Mouse (Mus musculus): ENCODE data around the gene Stx1b.
"Not testable (repeated sequence)": the region's sequence is repeated elsewhere in the genome, so short reads cannot be mapped to it uniquely, and the experiment has no call there.

The Stx1b gene

GRCm38 (mm10) chr7:127776878-127777473 lies 47.4 kb downstream of the Stx1b start:
- DNase-seq (ENCODE audit: low spot score): peak; percentile 96

GRCm38 (mm10) chr7:127776426-127776825 lies 47.9 kb downstream of the Stx1b start, which contains the start of gene Setd1a:
TSS of gene Setd1a (plus strand) at chr7:127776670.
- peak; percentile 88 for DNase-seq (ENCODE audit: low spot score)

DNA sequence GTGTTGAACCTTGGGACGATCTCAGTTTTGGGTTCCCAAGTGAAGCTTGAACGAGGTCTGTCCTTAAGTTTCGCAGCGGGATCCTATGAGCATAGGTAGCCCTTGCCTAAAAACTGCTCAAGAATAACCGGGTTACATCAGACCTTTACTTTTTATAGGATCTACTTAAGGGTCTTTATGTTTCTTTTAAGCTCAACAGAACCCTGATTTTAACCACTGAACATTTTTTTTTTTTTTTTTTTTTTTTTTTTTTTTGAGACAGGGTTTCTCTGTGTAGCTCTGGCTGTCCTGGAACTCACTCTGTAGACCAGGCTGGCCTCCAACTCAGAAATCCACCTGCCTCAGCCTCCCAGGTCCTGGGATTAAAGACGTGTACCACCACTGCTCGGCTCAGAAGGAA lies 48.5 kb downstream of the Stx1b start:
- not testable (repeated sequence) for DNase-seq (ENCODE audit: low spot score)

- DNase-seq (ENCODE audit: low spot score): peak; percentile 74
These were observed 50.5 kb downstream of the Stx1b start for GRCm38 (mm10) chr7:127773664-127774384.

DNA sequence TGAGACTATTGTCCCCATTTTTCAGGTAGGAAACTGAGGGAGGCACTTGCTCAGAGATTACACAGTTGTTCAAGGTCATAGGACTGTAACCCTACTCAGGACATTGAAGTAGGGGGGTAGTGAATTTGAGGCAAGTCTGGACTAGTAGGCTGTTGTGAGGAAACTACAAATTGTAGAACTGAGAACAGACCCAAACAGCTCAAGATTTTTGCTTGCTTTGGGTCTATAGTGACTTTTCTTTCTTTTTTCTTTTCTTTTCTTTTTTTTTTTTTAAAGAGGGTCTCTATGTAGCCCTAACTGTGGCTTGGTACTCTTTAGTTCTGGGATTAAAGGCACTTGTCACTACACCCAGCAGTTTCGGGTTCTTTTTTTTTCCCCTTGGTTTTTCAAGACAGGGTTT lies 51.8 kb downstream of the Stx1b start:
- no peak for DNase-seq (ENCODE audit: low spot score)

GRCm38 (mm10) chr7:127772080-127772479 lies 52.3 kb downstream of the Stx1b start:
- DNase-seq (ENCODE audit: low spot score): no peak

DNA sequence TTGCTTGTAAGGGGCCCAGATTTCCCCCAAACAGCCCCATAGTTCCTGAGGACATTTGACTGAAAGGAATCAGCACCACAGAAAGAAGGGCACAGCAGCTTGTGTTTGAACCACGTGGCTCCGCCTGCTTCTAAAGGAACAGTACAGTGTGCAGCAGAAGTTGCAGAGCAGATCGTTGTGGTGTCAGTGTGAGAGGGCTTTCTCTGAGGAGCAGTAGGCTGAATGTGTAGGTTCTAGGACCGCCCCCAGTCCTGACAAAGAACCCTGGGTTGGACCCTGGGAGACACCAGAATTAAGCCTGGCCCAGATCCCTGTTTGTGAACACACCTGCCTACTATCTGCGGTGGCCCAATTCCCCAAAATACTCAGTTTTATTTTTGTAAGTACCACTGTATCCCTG lies 53.1 kb downstream of the Stx1b start:
- DNase-seq (ENCODE audit: low spot score): peak; percentile 59

DNA sequence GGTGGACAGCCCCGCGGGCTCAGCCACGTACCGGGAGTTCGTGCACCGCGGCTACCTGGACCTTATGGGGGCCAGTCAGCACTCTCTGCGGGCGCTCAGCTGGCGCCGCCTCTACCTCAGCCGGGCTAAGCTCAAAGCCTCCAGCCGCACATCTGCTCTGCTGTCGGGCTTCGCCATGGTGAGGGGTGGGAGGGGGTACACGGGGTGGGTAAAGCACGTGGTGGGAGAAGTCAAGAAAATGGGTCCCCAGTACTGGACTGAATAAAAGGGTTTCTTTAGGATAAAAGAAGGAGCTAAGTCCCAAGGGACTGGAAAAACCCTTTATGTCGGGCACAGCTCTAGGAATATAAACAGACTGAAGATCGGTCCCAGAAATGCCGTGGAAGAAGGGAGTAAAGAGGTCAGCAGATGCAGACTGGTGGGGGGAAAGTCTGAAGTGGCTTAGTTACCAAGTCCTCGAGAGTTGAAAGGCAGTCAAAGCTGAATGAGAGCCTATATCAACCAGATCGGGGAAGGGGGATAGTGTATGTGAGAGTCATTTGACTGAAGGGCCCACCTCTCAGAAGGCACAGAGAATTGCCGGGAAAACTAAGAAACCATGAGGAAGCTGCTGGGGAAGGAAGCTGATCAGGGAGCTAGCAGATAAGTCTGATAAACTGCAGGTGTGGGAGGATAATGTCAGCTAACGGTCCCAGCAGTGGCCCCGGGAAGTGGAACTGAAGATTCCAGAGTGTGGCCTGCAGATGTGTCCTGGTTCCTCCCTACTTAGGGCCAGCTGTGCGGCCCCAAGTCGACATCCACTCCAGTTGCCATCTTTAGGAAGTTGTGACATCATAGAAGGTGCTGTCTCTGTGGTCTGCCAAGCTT lies 54.1 kb downstream of the Stx1b start:
- no peak for DNase-seq (ENCODE audit: low spot score)

GRCm38 (mm10) chr7:127769651-127770038 lies 54.7 kb downstream of the Stx1b start, which contains the start of gene Orai3:
TSS of gene Orai3 (plus strand) at chr7:127769815.
- DNase-seq (ENCODE audit: low spot score): peak; percentile 86

GRCm38 (mm10) chr7:127768997-127769593 lies 55.3 kb downstream of the Stx1b start:
- DNase-seq (ENCODE audit: low spot score): peak; percentile 97

DNA sequence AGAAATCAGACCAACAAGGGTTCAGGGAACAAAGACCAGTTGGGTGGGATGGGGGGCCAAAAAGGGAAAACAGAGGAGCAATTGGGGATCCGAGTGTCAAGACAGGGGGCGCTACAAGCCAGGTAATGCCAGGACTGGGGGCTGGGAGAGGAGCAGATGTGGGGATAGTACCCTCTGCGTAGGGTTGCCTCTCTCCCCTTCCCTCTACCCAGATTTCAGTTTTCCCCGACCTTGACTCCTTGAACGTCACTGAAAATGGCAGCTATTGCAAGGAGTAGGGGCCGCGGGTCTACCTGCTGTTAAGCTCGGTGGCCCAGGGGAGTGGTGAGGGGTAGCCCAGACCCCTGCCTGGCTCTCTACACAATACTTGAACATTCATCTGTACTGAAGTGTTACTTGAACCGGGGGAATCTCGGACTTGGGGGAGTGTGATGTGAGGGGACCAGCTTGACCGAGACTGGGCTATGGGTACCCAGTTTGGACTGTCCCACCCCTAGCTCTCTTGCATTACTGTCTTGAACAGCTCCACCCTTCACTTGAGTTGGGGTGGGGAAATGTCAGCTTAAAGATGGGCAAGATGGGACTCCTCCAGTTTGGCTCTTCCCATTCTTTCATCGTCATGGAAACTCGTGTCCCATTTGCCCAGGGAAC lies 55.9 kb downstream of the Stx1b start:
- peak; percentile 46 for DNase-seq (ENCODE audit: low spot score)

GRCm38 (mm10) chr7:127767671-127768345 lies 56.5 kb downstream of the Stx1b start:
- DNase-seq (ENCODE audit: low spot score): no peak

- DNase-seq (ENCODE audit: low spot score): no peak
These were observed 57.3 kb downstream of the Stx1b start for GRCm38 (mm10) chr7:127766851-127767609.

GRCm38 (mm10) chr7:127765756-127766155 lies 58.6 kb downstream of the Stx1b start:
- no peak for DNase-seq (ENCODE audit: low spot score)

GRCm38 (mm10) chr7:127763642-127764041 lies 60.7 kb downstream of the Stx1b start:
- DNase-seq (ENCODE audit: low spot score): no peak

- peak; percentile 72 for DNase-seq (ENCODE audit: low spot score)
These were observed 63.3 kb downstream of the Stx1b start for GRCm38 (mm10) chr7:127761026-127761425.

- no peak for DNase-seq (ENCODE audit: low spot score)
These were observed 63.9 kb downstream of the Stx1b start for GRCm38 (mm10) chr7:127760478-127760877.

GRCm38 (mm10) chr7:127759716-127760115 lies 64.6 kb downstream of the Stx1b start:
- no peak for DNase-seq (ENCODE audit: low spot score)
